Mouse (Mus musculus) MEL (cell line): ENCODE measurements around the gene Ceacam15. TPM values are rescaled to one million over a fixed set of nuclear protein-coding genes. Genes with fewer than 3 reads are reported as not detected.

ENCODE experiments used
- DNase-seq: peaks from one replicate; pipeline ENCODE4 v3.0.0; 2011; ENCODE audit warnings: low read depth, low spot score
- H3K27ac ChIP-seq: 2 replicates; pipeline ENCODE4 v1.5.1; 2012; ENCODE audit warnings: low read depth, mild to moderate bottlenecking, control low read depth, low read length, moderate library complexity; ENCODE audit not compliant: control insufficient read depth
- H3K27me3 ChIP-seq, 2 experiments: fragments of 150-350 bp in 1 of 2; sonication (generic) in 1 of 2; 2 replicates each; pipeline ENCODE4 v1.6.1; 2012; ENCODE audit warnings: low read length in 2 of 2, mild to moderate bottlenecking in 2 of 2, improper control_type of control experiment in 1 of 2, moderate library complexity in 1 of 2; ENCODE audit not compliant: insufficient read depth in 2 of 2, control insufficient read depth in 1 of 2
- H3K36me3 ChIP-seq, 2 experiments: 2 replicates each; pipeline ENCODE4 v1.6.1; 2012 to 2014; ENCODE audit warnings: low read length in 2 of 2, improper control_type of control experiment in 1 of 2, inconsistent platforms in 1 of 2, mild to moderate bottlenecking in 1 of 2; ENCODE audit not compliant: insufficient read depth in 2 of 2, control insufficient read depth in 1 of 2
- H3K4me1 ChIP-seq, 2 experiments: fragments of 150-350 bp in 1 of 2; sonication (generic) in 1 of 2; 2 replicates each; pipeline ENCODE4 v1.6.1; 2012; ENCODE audit warnings: low read length in 2 of 2, improper control_type of control experiment in 1 of 2, mild to moderate bottlenecking in 1 of 2; ENCODE audit not compliant: insufficient read depth in 2 of 2, control insufficient read depth in 1 of 2
- H3K4me3 ChIP-seq, 2 experiments: fragments of 150-350 bp in 1 of 2; sonication (generic) in 1 of 2; 2 replicates each; pipeline ENCODE4 v1.5.1; 2012; ENCODE audit warnings: low read depth in 2 of 2, low read length in 2 of 2, mild to moderate bottlenecking in 2 of 2, moderate library complexity in 2 of 2, control low read depth in 1 of 2, improper control_type of control experiment in 1 of 2; ENCODE audit not compliant: control insufficient read depth in 1 of 2, insufficient read depth in 1 of 2
- H3K79me2 ChIP-seq: 2 replicates; pipeline ENCODE4 v1.6.1; 2012; ENCODE audit warnings: mild to moderate bottlenecking, low read length, moderate library complexity; ENCODE audit not compliant: control insufficient read depth, poor library complexity, insufficient read depth
- H3K9ac ChIP-seq: 2 replicates; pipeline ENCODE4 v1.6.1; 2012; ENCODE audit warnings: low read depth, mild to moderate bottlenecking, control low read depth, low read length, moderate library complexity; ENCODE audit not compliant: control insufficient read depth, poor library complexity, severe bottlenecking
- H3K9me3 ChIP-seq: fragments of 150-350 bp; sonication (generic); replicated peaks from 2 replicates; pipeline ENCODE4 v1.6.1; 2012; ENCODE audit warnings: mild to moderate bottlenecking, low read length, improper control_type of control experiment, moderate library complexity; ENCODE audit not compliant: insufficient read depth
- CHD2 ChIP-seq: IDR thresholded peaks from 2 replicates; pipeline ENCODE4 v1.6.1; 2011; ENCODE audit warnings: low read length, improper control_type of control experiment
- CTCF ChIP-seq, 3 experiments: IDR thresholded peaks in 2 of 3; conservative IDR thresholded peaks in 1 of 3; 2 replicates each; pipeline ENCODE4 v1.5.1; 2011 to 2012; ENCODE audit warnings: low read length in 3 of 3, low read depth in 2 of 3, mild to moderate bottlenecking in 2 of 3, improper control_type of control experiment in 1 of 3, inconsistent platforms in 1 of 3, mixed read lengths in 1 of 3, moderate library complexity in 1 of 3; ENCODE audit not compliant: control insufficient read depth in 1 of 3, insufficient read depth in 1 of 3, poor library complexity in 1 of 3, severe bottlenecking in 1 of 3
- EP300 ChIP-seq, 2 experiments: IDR thresholded peaks; 2 replicates each; pipeline ENCODE4 v1.6.1; 2011; ENCODE audit warnings: improper control_type of control experiment in 2 of 2, low read length in 2 of 2, low read depth in 1 of 2, mild to moderate bottlenecking in 1 of 2
- ETS1 ChIP-seq: IDR thresholded peaks from 2 replicates; pipeline ENCODE4 v1.6.1; 2012; ENCODE audit warnings: low read depth, mild to moderate bottlenecking, inconsistent platforms, low read length, improper control_type of control experiment, moderate library complexity
- GABPA ChIP-seq: IDR thresholded peaks from 2 replicates; pipeline ENCODE4 v1.6.1; 2012; ENCODE audit warnings: low read depth, mild to moderate bottlenecking, inconsistent platforms, low read length, improper control_type of control experiment, moderate library complexity
- GATA1 ChIP-seq: IDR thresholded peaks from 2 replicates; pipeline ENCODE4 v1.6.1; 2011; ENCODE audit warnings: low read depth, low read length, improper control_type of control experiment
- HCFC1 ChIP-seq: IDR thresholded peaks from 2 replicates; pipeline ENCODE4 v1.6.1; 2012; ENCODE audit warnings: low read depth, mild to moderate bottlenecking, inconsistent platforms, low read length, improper control_type of control experiment, moderate library complexity
- JUND ChIP-seq: IDR thresholded peaks from 2 replicates; pipeline ENCODE4 v1.6.1; 2011; ENCODE audit warnings: low read depth, mild to moderate bottlenecking, improper control_type of control experiment, low read length
- KAT2A ChIP-seq: conservative IDR thresholded peaks from 2 replicates; pipeline ENCODE4 v1.6.1; 2012; ENCODE audit warnings: low read depth, low read length, improper control_type of control experiment, inconsistent platforms
- MAFK ChIP-seq: IDR thresholded peaks from 2 replicates; pipeline ENCODE4 v1.6.1; 2011; ENCODE audit warnings: low read depth, mild to moderate bottlenecking, low read length, improper control_type of control experiment, borderline replicate concordance
- MAZ ChIP-seq: IDR thresholded peaks from 2 replicates; pipeline ENCODE4 v1.6.1; 2012; ENCODE audit warnings: low read depth, mild to moderate bottlenecking, inconsistent platforms, low read length, improper control_type of control experiment
- MEF2A ChIP-seq: IDR thresholded peaks from 2 replicates; pipeline ENCODE4 v1.6.1; 2014; ENCODE audit warnings: low read depth, mild to moderate bottlenecking, inconsistent platforms, low read length, improper control_type of control experiment; ENCODE audit not compliant: poor library complexity, insufficient replicate concordance, severe bottlenecking; ENCODE audit errors: extremely low read depth
- MXI1 ChIP-seq: IDR thresholded peaks from 2 replicates; pipeline ENCODE4 v1.6.1; 2011; ENCODE audit warnings: mild to moderate bottlenecking, low read depth, low read length, improper control_type of control experiment
- MYB ChIP-seq: IDR thresholded peaks from 2 replicates; pipeline ENCODE4 v1.6.1; 2011; ENCODE audit warnings: mild to moderate bottlenecking, low read depth, low read length, improper control_type of control experiment
- MYC ChIP-seq: IDR thresholded peaks from 2 replicates; pipeline ENCODE4 v1.6.1; 2011; ENCODE audit warnings: low read depth, mild to moderate bottlenecking, low read length, improper control_type of control experiment, moderate library complexity
- NELFE ChIP-seq: IDR thresholded peaks from 2 replicates; pipeline ENCODE4 v1.6.1; 2011; ENCODE audit warnings: low read depth, low read length, improper control_type of control experiment
- POLR2A ChIP-seq, 2 experiments: IDR thresholded peaks; 2 replicates each; pipeline ENCODE4 v1.6.1; 2011 to 2012; ENCODE audit warnings: low read length in 2 of 2, mild to moderate bottlenecking in 2 of 2, control low read depth in 1 of 2, improper control_type of control experiment in 1 of 2, low read depth in 1 of 2, moderate library complexity in 1 of 2; ENCODE audit not compliant: control insufficient read depth in 1 of 2, insufficient read depth in 1 of 2, poor library complexity in 1 of 2
- POLR2AphosphoS5 ChIP-seq: IDR thresholded peaks from 2 replicates; pipeline ENCODE4 v1.6.1; 2012; ENCODE audit warnings: low read depth, borderline replicate concordance, mild to moderate bottlenecking, inconsistent platforms, low read length, moderate library complexity, mixed read lengths
- RAD21 ChIP-seq: IDR thresholded peaks from 2 replicates; pipeline ENCODE4 v1.6.1; 2011; ENCODE audit warnings: mild to moderate bottlenecking, low read depth, low read length, improper control_type of control experiment
- SIN3A ChIP-seq: IDR thresholded peaks from 2 replicates; pipeline ENCODE4 v1.6.1; 2012; ENCODE audit warnings: low read length, improper control_type of control experiment, inconsistent platforms
- SMC3 ChIP-seq: IDR thresholded peaks from 2 replicates; pipeline ENCODE4 v1.6.1; 2011; ENCODE audit warnings: low read depth, low read length, improper control_type of control experiment
- TAL1 ChIP-seq: IDR thresholded peaks from 2 replicates; pipeline ENCODE4 v1.6.1; 2012; ENCODE audit warnings: mild to moderate bottlenecking, inconsistent platforms, low read length, moderate library complexity, mixed read lengths
- USF2 ChIP-seq, 2 experiments: IDR thresholded peaks; 2 replicates each; pipeline ENCODE4 v1.6.1; 2011 to 2012; ENCODE audit warnings: improper control_type of control experiment in 2 of 2, low read length in 2 of 2, borderline replicate concordance in 1 of 2, inconsistent platforms in 1 of 2, low read depth in 1 of 2, mild to moderate bottlenecking in 1 of 2; ENCODE audit not compliant: insufficient read depth in 1 of 2
- ZC3H11A ChIP-seq: IDR thresholded peaks from 2 replicates; pipeline ENCODE4 v1.6.1; 2012; ENCODE audit warnings: low read depth, mild to moderate bottlenecking, inconsistent platforms, low read length, improper control_type of control experiment
- polyA plus RNA-seq, 2 experiments: library from polyadenylated mRNA; stranded (reverse) in 1 of 2; unstranded in 1 of 2; fragments of >175 nt in 1 of 2; fragments of >200 nt in 1 of 2; gene quantifications; 2 replicates each; pipeline versions ENCODE4 v1.2.1 to v1.2.4; 2012; ENCODE audit warnings: low replicate concordance in 2 of 2, low read depth in 1 of 2; ENCODE audit not compliant: insufficient read length in 2 of 2, insufficient read depth in 1 of 2, missing spikeins in 1 of 2
- total RNA-seq: library from RNA; depleted of rRNA; stranded (reverse); fragments of 300-350 nt; gene quantifications from 2 replicates; pipeline ENCODE4 v1.2.3, GENCODE M21; 2012

The Ceacam15 gene
- total and polyA plus RNA-seq, 3 experiments = not detected

GRCm38 (mm10) chr7:16706385-16706784, 30.9 kb upstream of the Ceacam15 start:
- TF ChIP-seq JUND (no peak), MYB (no peak), CHD2 (no peak), HCFC1 (no peak), MAFK (no peak), SMC3 (no peak), POLR2AphosphoS5 (no peak), USF2 (IDR thresholded peaks at IDR 0.05; ENCODE audit: borderline replicate concordance in 1 of 2, insufficient read depth in 1 of 2, low read depth in 1 of 2, low read length in 2 of 2) (no peak), MAZ (no peak), ETS1 (no peak)
- TF ChIP-seq, all 39 proteins: peak for 0
- no peaks in the 10 kb centered on the region for H3K9me3 ChIP-seq
- DNase-seq = no peak
- peaks cover 8 to 12% of the 10 kb centered on the region in 2 experiments; a peak in 3 of 4 replicates for H3K27me3 ChIP-seq
- H3K4me1 ChIP-seq = no peaks in the 10 kb centered on the region
- H3K4me3 ChIP-seq = no peak overlapping the region
- H3K9ac ChIP-seq = no peak overlapping the region
- no peaks in the 10 kb centered on the region for H3K79me2 ChIP-seq
- no peak overlapping the region for H3K27ac ChIP-seq
- no peaks in the 10 kb centered on the region for H3K36me3 ChIP-seq

GRCm38 (mm10) chr7:16700583-16700982, 25.1 kb upstream of the Ceacam15 start:
- H3K27me3 ChIP-seq = peaks cover 7 to 9% of the 10 kb centered on the region in 2 experiments; a peak in 3 of 4 replicates
- H3K9ac ChIP-seq = no peak overlapping the region
- no peaks in the 10 kb centered on the region for H3K79me2 ChIP-seq
- H3K4me3 ChIP-seq = no peak overlapping the region
- no peak overlapping the region for H3K27ac ChIP-seq
- no peaks in the 10 kb centered on the region for H3K9me3 ChIP-seq
- no peak for TF ChIP-seq CTCF (IDR thresholded peaks at IDR 0.05 in 2 of 3, conservative IDR thresholded peaks at IDR 0.05 in 1 of 3; ENCODE audit: control insufficient read depth in 1 of 3, insufficient read depth in 1 of 3, low read depth in 2 of 3, low read length in 3 of 3, poor library complexity in 1 of 3, severe bottlenecking in 1 of 3)
- TF ChIP-seq GABPA = no peak
- no peak for TF ChIP-seq EP300 (IDR thresholded peaks at IDR 0.05; ENCODE audit: low read depth in 1 of 2, low read length in 2 of 2)
- TF ChIP-seq JUND = no peak
- no peak for DNase-seq
- no peaks in the 10 kb centered on the region for H3K4me1 ChIP-seq
- no peaks in the 10 kb centered on the region for H3K36me3 ChIP-seq

GRCm38 (mm10) chr7:16699042-16699441, 23.5 kb upstream of the Ceacam15 start:
- H3K27ac ChIP-seq = no peak overlapping the region
- H3K27me3 ChIP-seq = peaks cover 7 to 9% of the 10 kb centered on the region in 2 experiments; a peak in 3 of 4 replicates
- H3K4me1 ChIP-seq = no peaks in the 10 kb centered on the region
- no peaks in the 10 kb centered on the region for H3K9me3 ChIP-seq
- peak; percentile 84 for DNase-seq
- H3K4me3 ChIP-seq = no peak overlapping the region
- no peak overlapping the region for H3K9ac ChIP-seq
- H3K79me2 ChIP-seq = no peaks in the 10 kb centered on the region
- no peaks in the 10 kb centered on the region for H3K36me3 ChIP-seq
- no peak for TF ChIP-seq NELFE
- no peak for TF ChIP-seq TAL1
- no peak for TF ChIP-seq KAT2A
- peak; percentile 66 for TF ChIP-seq RAD21
- TF ChIP-seq HCFC1 = 0 out of 2 replicates have a peak, but pooled peaks have one; percentile 14
- peak; percentile 60 for TF ChIP-seq SMC3
- peak; percentile 17; the same call in 1 of the 2 replicates for TF ChIP-seq SIN3A
- TF ChIP-seq USF2 (IDR thresholded peaks at IDR 0.05; ENCODE audit: borderline replicate concordance in 1 of 2, insufficient read depth in 1 of 2, low read depth in 1 of 2, low read length in 2 of 2) = no peak
- TF ChIP-seq CTCF (IDR thresholded peaks at IDR 0.05 in 2 of 3, conservative IDR thresholded peaks at IDR 0.05 in 1 of 3; ENCODE audit: control insufficient read depth in 1 of 3, insufficient read depth in 1 of 3, low read depth in 2 of 3, low read length in 3 of 3, poor library complexity in 1 of 3, severe bottlenecking in 1 of 3) = peak; percentile 70 to 86 (median 77)
- peak; percentile 92 for TF ChIP-seq MYC
- peak; percentile 48 for TF ChIP-seq ZC3H11A
- no peak for TF ChIP-seq MAFK
- no peak for TF ChIP-seq GATA1
- TF ChIP-seq POLR2A (IDR thresholded peaks at IDR 0.05; ENCODE audit: control insufficient read depth in 1 of 2, insufficient read depth in 1 of 2, low read depth in 1 of 2, low read length in 2 of 2, poor library complexity in 1 of 2) = no peak
- 0 out of 2 replicates have a peak, but pooled peaks have one; percentile 15 for TF ChIP-seq MXI1
- TF ChIP-seq POLR2AphosphoS5 = no peak
- TF ChIP-seq MEF2A = no peak
